Mouse (Mus musculus): ENCODE data around the gene Serpina1b. TPM values are rescaled to one million over a fixed set of nuclear protein-coding genes. Genes with fewer than 3 reads are reported as not detected.

The Serpina1b gene
- total and polyA plus RNA-seq, 2 experiments from 2014 or later = not detected

DNA sequence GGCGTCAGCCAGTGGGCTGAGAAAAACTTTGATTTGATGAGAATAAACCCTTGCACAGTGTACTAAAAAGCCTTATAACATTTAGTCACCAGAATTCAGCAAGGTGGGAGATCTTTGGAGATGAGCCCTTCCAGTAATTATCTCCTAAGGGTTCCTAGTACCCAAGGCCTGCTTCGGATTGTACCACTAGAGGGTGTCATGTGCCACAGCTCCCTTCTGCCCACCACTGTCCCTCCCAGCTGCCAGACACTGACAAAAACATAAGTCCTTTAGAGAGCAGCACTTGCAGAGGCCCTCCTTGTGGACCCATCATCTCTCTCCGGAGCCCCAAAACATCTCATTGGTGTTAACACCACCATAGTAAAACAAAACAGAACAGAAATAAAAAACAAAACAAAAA, 118.6 kb downstream of the Serpina1b start:
- H3K4me2 ChIP-seq (ENCODE audit: low read depth, low read length) = no peak overlapping the region
- H3K27me3 ChIP-seq (ENCODE audit: insufficient read depth, low read length) = no peaks in the 10 kb centered on the region
- 70% methylated on average over 3 of the region's 3 CpGs for WGBS
- no peak overlapping the region for H3K4me3 ChIP-seq (ENCODE audit: low read length)
- no peaks in the 10 kb centered on the region for H3K4me1 ChIP-seq (ENCODE audit: insufficient read depth, low read length)
- H3K9ac ChIP-seq (replicated peaks; ENCODE audit: low read length) = no peak overlapping the region
- no peaks in the 10 kb centered on the region for H3K36me3 ChIP-seq (ENCODE audit: insufficient read depth, low read length)
- 0 out of 2 replicates have a peak, but pooled peaks have one; percentile 3 for TF ChIP-seq CTCF (IDR thresholded peaks at IDR 0.05; ENCODE audit: low read depth)
- no peaks in the 10 kb centered on the region for H3K9me3 ChIP-seq (ENCODE audit: low read length)
- no peak overlapping the region for H3K27ac ChIP-seq
- no peak for ATAC-seq
- no peak for DNase-seq (ENCODE audit: low spot score)

GRCm38 (mm10) chr12:103710405-103710804, 119.8 kb downstream of the Serpina1b start:
- no peak for ATAC-seq
- no peak overlapping the region for H3K4me3 ChIP-seq (ENCODE audit: low read length)
- no peaks in the 10 kb centered on the region for H3K27me3 ChIP-seq (ENCODE audit: insufficient read depth, low read length)
- no peaks in the 10 kb centered on the region for H3K4me1 ChIP-seq (ENCODE audit: insufficient read depth, low read length)
- no peaks in the 10 kb centered on the region for H3K9me3 ChIP-seq (ENCODE audit: low read length)
- no peak overlapping the region for H3K9ac ChIP-seq (replicated peaks; ENCODE audit: low read length)
- H3K36me3 ChIP-seq (ENCODE audit: insufficient read depth, low read length) = no peaks in the 10 kb centered on the region
- H3K27ac ChIP-seq = no peak overlapping the region
- WGBS = 63% methylated on average over 1 of the region's 1 CpGs
- no peak overlapping the region for H3K4me2 ChIP-seq (ENCODE audit: low read depth, low read length)
- peak; percentile 69 for TF ChIP-seq CTCF (IDR thresholded peaks at IDR 0.05; ENCODE audit: low read depth)
- no peak for DNase-seq (ENCODE audit: low spot score)

GRCm38 (mm10) chr12:103706113-103706512, 124.1 kb downstream of the Serpina1b start:
- no peak for ATAC-seq
- no peak overlapping the region for H3K9ac ChIP-seq (replicated peaks; ENCODE audit: low read length)
- WGBS = 85% methylated on average over 4 of the region's 4 CpGs

GRCm38 (mm10) chr12:103705547-103705946, 124.6 kb downstream of the Serpina1b start:
- Histone ChIP-seq H3K9me3 (ENCODE audit: low read length) (no peaks in the 10 kb centered on the region), H3K4me2 (ENCODE audit: low read depth, low read length) (no peak overlapping the region), H3K36me3 (ENCODE audit: insufficient read depth, low read length) (no peaks in the 10 kb centered on the region), H3K4me3 (ENCODE audit: low read length) (no peak overlapping the region), H3K27ac (no peak overlapping the region), H3K9ac (replicated peaks; ENCODE audit: low read length) (no peak overlapping the region), H3K4me1 (ENCODE audit: insufficient read depth, low read length) (no peaks in the 10 kb centered on the region), H3K27me3 (ENCODE audit: insufficient read depth, low read length) (no peaks in the 10 kb centered on the region)
- DNase-seq (ENCODE audit: low spot score) = no peak
- no peak for ATAC-seq
- TF ChIP-seq CTCF (IDR thresholded peaks at IDR 0.05; ENCODE audit: low read depth) = no peak
- WGBS = 70% methylated on average over 2 of the region's 2 CpGs

More at GRCm38 (mm10) chr12:103706113-103706512, 124.1 kb downstream of the Serpina1b start:
- H3K4me1 ChIP-seq (ENCODE audit: insufficient read depth, low read length) = no peaks in the 10 kb centered on the region
- H3K27me3 ChIP-seq (ENCODE audit: insufficient read depth, low read length) = no peaks in the 10 kb centered on the region
- DNase-seq (ENCODE audit: low spot score) = no peak
- H3K27ac ChIP-seq = no peak overlapping the region
- H3K4me3 ChIP-seq (ENCODE audit: low read length) = no peak overlapping the region
- H3K4me2 ChIP-seq (ENCODE audit: low read depth, low read length) = no peak overlapping the region
- TF ChIP-seq CTCF (IDR thresholded peaks at IDR 0.05; ENCODE audit: low read depth) = no peak
- H3K9me3 ChIP-seq (ENCODE audit: low read length) = no peaks in the 10 kb centered on the region
- H3K36me3 ChIP-seq (ENCODE audit: insufficient read depth, low read length) = no peaks in the 10 kb centered on the region

DNA sequence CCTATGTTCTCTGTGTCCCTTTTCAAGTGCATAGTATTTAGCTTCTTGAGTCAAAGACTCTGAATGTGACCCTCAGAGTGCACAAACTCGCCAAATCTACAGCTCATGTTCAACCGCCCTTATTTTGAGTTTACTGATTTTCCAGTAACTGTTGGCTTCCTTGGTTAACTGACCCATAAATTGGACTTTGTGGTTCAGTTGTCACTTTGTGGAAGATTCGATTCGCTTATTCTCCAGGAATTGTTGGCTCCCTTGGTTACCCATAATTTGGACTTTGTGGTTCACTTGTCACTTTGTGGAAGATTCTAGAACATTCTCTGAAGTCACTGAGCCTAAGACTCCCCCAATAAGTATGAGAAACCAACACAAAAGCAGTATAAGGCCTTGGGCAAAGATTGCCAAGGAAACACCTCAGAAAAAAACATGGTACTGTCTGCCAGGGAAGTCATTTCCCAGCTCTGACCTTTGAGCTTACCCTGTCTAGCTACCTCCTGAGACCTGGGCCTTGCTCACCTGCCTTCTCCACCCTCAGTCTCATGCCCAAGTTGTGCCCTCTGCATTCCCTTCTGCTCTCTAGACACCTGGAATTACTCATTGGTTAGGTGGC, 129.9 kb downstream of the Serpina1b start:
- H3K9me3 ChIP-seq (ENCODE audit: low read length) = no peaks in the 10 kb centered on the region
- no peak overlapping the region for H3K9ac ChIP-seq (replicated peaks; ENCODE audit: low read length)
- ATAC-seq (no peak), DNase-seq (ENCODE audit: low spot score) (no peak)
- 79% methylated on average over 4 of the region's 4 CpGs for WGBS
- no peaks in the 10 kb centered on the region for H3K4me1 ChIP-seq (ENCODE audit: insufficient read depth, low read length)
- TF ChIP-seq CTCF (IDR thresholded peaks at IDR 0.05; ENCODE audit: low read depth) = no peak
- no peaks in the 10 kb centered on the region for H3K27me3 ChIP-seq (ENCODE audit: insufficient read depth, low read length)
- no peaks in the 10 kb centered on the region for H3K36me3 ChIP-seq (ENCODE audit: insufficient read depth, low read length)
- H3K4me3 ChIP-seq (ENCODE audit: low read length) = no peak overlapping the region
- no peak overlapping the region for H3K27ac ChIP-seq
- no peak overlapping the region for H3K4me2 ChIP-seq (ENCODE audit: low read depth, low read length)

DNA sequence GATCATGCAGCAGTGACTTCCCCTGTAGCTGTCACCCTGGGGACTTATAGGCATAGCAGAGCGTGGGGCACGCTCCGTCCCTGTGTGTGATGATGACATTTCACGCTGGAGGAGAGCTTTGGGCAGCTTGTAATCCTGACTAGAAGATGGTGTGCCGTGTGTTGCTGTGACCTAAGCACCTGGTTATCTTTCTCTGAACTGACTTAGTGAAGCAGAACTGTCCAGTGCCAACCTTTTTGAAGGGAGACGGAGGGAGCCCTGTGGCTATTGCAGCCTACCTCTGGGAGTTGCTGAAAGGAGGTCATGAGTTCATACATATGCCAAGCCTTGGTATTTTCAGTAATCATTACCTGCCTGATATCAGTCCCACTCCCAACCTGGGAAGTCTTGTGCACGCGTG, 134.7 kb downstream of the Serpina1b start, which contains the start of gene Serpina1f:
TSS of gene Serpina1f (minus strand) at position 101 of the 400 bp plus-strand sequence.
- H3K36me3 ChIP-seq (ENCODE audit: insufficient read depth, low read length) = no peaks in the 10 kb centered on the region
- no peak within 1 kb of the TSS for H3K4me3 ChIP-seq (ENCODE audit: low read length)
- ATAC-seq = no peak
- DNase-seq (ENCODE audit: low spot score) = no peak
- H3K4me2 ChIP-seq (ENCODE audit: low read depth, low read length) = no peak within 1 kb of the TSS
- no peaks in the 10 kb centered on the region for H3K4me1 ChIP-seq (ENCODE audit: insufficient read depth, low read length)
- H3K9ac ChIP-seq (replicated peaks; ENCODE audit: low read length) = no peak within 1 kb of the TSS
- WGBS = 87% methylated on average over 8 of the region's 8 CpGs
- TF ChIP-seq CTCF (IDR thresholded peaks at IDR 0.05; ENCODE audit: low read depth) = no peak
- H3K27ac ChIP-seq = no peak within 1 kb of the TSS
- no peaks in the 10 kb centered on the region for H3K27me3 ChIP-seq (ENCODE audit: insufficient read depth, low read length)
- H3K9me3 ChIP-seq (ENCODE audit: low read length) = no peaks in the 10 kb centered on the region

DNA sequence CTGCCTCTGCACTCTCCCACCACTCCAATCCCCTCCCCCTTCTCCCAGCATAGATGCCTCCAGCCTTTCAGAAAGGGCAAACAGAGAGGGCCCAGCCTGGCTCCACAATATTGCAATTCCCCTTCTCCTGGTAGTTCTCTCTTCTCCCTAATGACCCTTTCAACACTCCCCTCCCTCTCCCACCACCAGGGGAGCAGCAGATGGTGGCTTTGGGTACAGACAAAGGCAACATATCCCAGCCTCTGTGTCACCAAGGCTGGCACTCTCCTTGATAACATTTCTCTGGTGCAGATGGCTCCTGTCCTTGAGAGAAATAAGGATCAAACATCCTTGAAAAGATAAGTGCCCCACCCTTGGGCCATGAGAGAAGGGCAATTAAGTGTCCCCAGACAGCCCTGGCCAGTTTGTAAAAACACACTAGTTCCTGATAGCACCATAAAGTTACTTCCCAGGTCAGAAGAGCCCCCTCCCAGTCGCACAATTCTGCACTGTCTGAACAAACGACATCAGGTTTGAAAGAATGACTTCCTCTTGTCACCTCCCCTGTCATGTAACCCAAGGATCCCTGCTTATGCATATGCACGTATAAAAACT, 141.9 kb downstream of the Serpina1b start:
- DNase-seq (ENCODE audit: low spot score) (no peak), ATAC-seq (no peak)
- H3K4me1 ChIP-seq (ENCODE audit: insufficient read depth, low read length) = no peaks in the 10 kb centered on the region
- no peaks in the 10 kb centered on the region for H3K27me3 ChIP-seq (ENCODE audit: insufficient read depth, low read length)
- no peak overlapping the region for H3K4me2 ChIP-seq (ENCODE audit: low read depth, low read length)
- no peaks in the 10 kb centered on the region for H3K9me3 ChIP-seq (ENCODE audit: low read length)
- H3K4me3 ChIP-seq (ENCODE audit: low read length) = no peak overlapping the region
- no peaks in the 10 kb centered on the region for H3K36me3 ChIP-seq (ENCODE audit: insufficient read depth, low read length)
- H3K27ac ChIP-seq = no peak overlapping the region
- WGBS = 66% methylated on average over 3 of the region's 3 CpGs
- no peak overlapping the region for H3K9ac ChIP-seq (replicated peaks; ENCODE audit: low read length)
- TF ChIP-seq CTCF (IDR thresholded peaks at IDR 0.05; ENCODE audit: low read depth) = peak; percentile 21
